Mouse (Mus musculus): ENCODE data around the gene Gm10553. TPM values are rescaled to one million over a fixed set of nuclear protein-coding genes. Genes with fewer than 3 reads are reported as not detected.

The Gm10553 gene
- polyA plus RNA-seq, 1 experiment: not detected

Other genes with a start within 250 kb of the Gm10553 start
- 8.8 and 10.9 TPM in 2 replicates for gene Slc16a14, start 165.0 kb upstream of the Gm10553 start, polyA plus RNA-seq (2012; rRNA removed)
- gene A530032D15Rik, start 9.7 kb downstream of the Gm10553 start, polyA plus RNA-seq (2012; rRNA removed): not detected in 2 replicates
- 0.21 TPM in 1 of 2 replicates, not detected in the other for gene C130026I21Rik, start 170.4 kb downstream of the Gm10553 start, polyA plus RNA-seq (2012; rRNA removed)

Measured in brain, embryonic 14.5 days (tissue).